Mouse (Mus musculus): ENCODE data around the gene Tssk2. TPM values are rescaled to one million over a fixed set of nuclear protein-coding genes. Genes with fewer than 3 reads are reported as not detected.

Tssk2 gene
- total RNA-seq, 1 experiment from 2014 or later, result not detected

GRCm38 (mm10) chr16:17892606-17893005 is 5.8 kb upstream of the Tssk2 start:
- no peak for ATAC-seq (ENCODE audit: extremely low read depth, insufficient number of reproducible peaks, low FRiP score, poor library complexity, severe bottlenecking)

GRCm38 (mm10) chr16:17893923-17894322 is 4.5 kb upstream of the Tssk2 start, which contains the start of gene Tssk1:
Gene Tssk1 (plus strand): TSS chr16:17894223.
- no peak for ATAC-seq (ENCODE audit: extremely low read depth, insufficient number of reproducible peaks, low FRiP score, poor library complexity, severe bottlenecking)

- ATAC-seq (ENCODE audit: extremely low read depth, insufficient number of reproducible peaks, low FRiP score, poor library complexity, severe bottlenecking), result no peak
These were observed 2.3 kb upstream of the Tssk2 start for GRCm38 (mm10) chr16:17896091-17896490.

- peak; percentile 96 for ATAC-seq (ENCODE audit: extremely low read depth, insufficient number of reproducible peaks, low FRiP score, poor library complexity, severe bottlenecking)
These were observed 12.7 kb downstream of the Tssk2 start, which contains the start of gene Ess2 for GRCm38 (mm10) chr16:17911052-17911595. Gene Ess2 (minus strand): TSS chr16:17911348.

- ATAC-seq (ENCODE audit: extremely low read depth, insufficient number of reproducible peaks, low FRiP score, poor library complexity, severe bottlenecking), result no peak
These were observed 16.1 kb downstream of the Tssk2 start, which contains the start of gene Gsc2 for GRCm38 (mm10) chr16:17914307-17915249. Gene Gsc2 (minus strand): TSS chr16:17915059.

GRCm38 (mm10) chr16:17920586-17920985 is 22.1 kb downstream of the Tssk2 start:
- ATAC-seq (ENCODE audit: extremely low read depth, insufficient number of reproducible peaks, low FRiP score, poor library complexity, severe bottlenecking), result no peak

GRCm38 (mm10) chr16:17921325-17922162 is 23.1 kb downstream of the Tssk2 start:
- ATAC-seq (ENCODE audit: extremely low read depth, insufficient number of reproducible peaks, low FRiP score, poor library complexity, severe bottlenecking), result peak; percentile 92

- no peak for ATAC-seq (ENCODE audit: extremely low read depth, insufficient number of reproducible peaks, low FRiP score, poor library complexity, severe bottlenecking)
These were observed 23.7 kb downstream of the Tssk2 start for GRCm38 (mm10) chr16:17922163-17922538.

- ATAC-seq (ENCODE audit: extremely low read depth, insufficient number of reproducible peaks, low FRiP score, poor library complexity, severe bottlenecking), result no peak
These were observed 29.1 kb downstream of the Tssk2 start for GRCm38 (mm10) chr16:17927351-17928082.

GRCm38 (mm10) chr16:17928087-17928580 is 29.7 kb downstream of the Tssk2 start, which contains the start of gene Slc25a1:
Gene Slc25a1 (minus strand): TSS chr16:17928219.
- ATAC-seq (ENCODE audit: extremely low read depth, insufficient number of reproducible peaks, low FRiP score, poor library complexity, severe bottlenecking), result no peak

GRCm38 (mm10) chr16:17928627-17929104 is 30.2 kb downstream of the Tssk2 start:
- ATAC-seq (ENCODE audit: extremely low read depth, insufficient number of reproducible peaks, low FRiP score, poor library complexity, severe bottlenecking), result peak; percentile 83

- ATAC-seq (ENCODE audit: extremely low read depth, insufficient number of reproducible peaks, low FRiP score, poor library complexity, severe bottlenecking), result no peak
These were observed 30.8 kb downstream of the Tssk2 start for GRCm38 (mm10) chr16:17929211-17929610.

- ATAC-seq (ENCODE audit: extremely low read depth, insufficient number of reproducible peaks, low FRiP score, poor library complexity, severe bottlenecking), result no peak
These were observed 31.2 kb downstream of the Tssk2 start for GRCm38 (mm10) chr16:17929631-17930030.

- ATAC-seq (ENCODE audit: extremely low read depth, insufficient number of reproducible peaks, low FRiP score, poor library complexity, severe bottlenecking), result no peak
These were observed 33.5 kb downstream of the Tssk2 start for GRCm38 (mm10) chr16:17931906-17932460.

- no peak for ATAC-seq (ENCODE audit: extremely low read depth, insufficient number of reproducible peaks, low FRiP score, poor library complexity, severe bottlenecking)
These were observed 35.4 kb downstream of the Tssk2 start for GRCm38 (mm10) chr16:17933594-17934444.

GRCm38 (mm10) chr16:17934445-17934910 is 36.0 kb downstream of the Tssk2 start:
- ATAC-seq (ENCODE audit: extremely low read depth, insufficient number of reproducible peaks, low FRiP score, poor library complexity, severe bottlenecking), result no peak

- ATAC-seq (ENCODE audit: extremely low read depth, insufficient number of reproducible peaks, low FRiP score, poor library complexity, severe bottlenecking), result no peak
These were observed 38.3 kb downstream of the Tssk2 start for GRCm38 (mm10) chr16:17936776-17937175.
